8 mouse cellular contexts compared by ENCODE assay signal in the genomic region with DNA sequence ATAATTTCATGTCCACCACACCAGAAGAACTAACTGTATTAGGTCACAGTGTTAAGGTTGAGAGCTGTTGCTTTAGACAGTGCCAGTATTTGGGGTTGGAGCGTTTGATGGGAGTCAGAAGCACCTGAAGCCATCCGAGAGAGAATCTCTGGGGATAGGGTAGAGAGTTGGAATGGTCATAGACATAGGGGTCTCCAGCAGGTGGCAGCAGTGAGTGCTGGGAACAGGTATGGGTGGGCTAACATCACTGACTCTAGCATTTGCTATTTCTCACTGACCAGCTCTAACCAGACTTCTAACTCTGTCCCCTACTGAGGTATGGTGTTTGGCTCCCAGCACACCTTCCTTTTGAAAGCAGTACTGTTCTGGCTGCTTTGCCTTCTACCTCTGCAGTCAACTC.
DNase-seq lines count a peak whose midpoint lies in the region; ATAC-seq and TF ChIP-seq lines count a peak whose summit lies in the region.

No protein-coding gene starts in this region.

- dilution Hi-C loops in CH12.LX (cut with MboI; ENCODE audit: extremely low pct_ligation_motif_present, extremely low pct_unique_long_range_greater_than_20kb, low sequenced_read_pairs) = no loop called here

- no peaks in the 10 kb centered on the region for H3K36me3 ChIP-seq in hindbrain, postnatal 0 days (ENCODE audit: insufficient read depth, low read length)
- H3K36me3 ChIP-seq in hindbrain, embryonic 14.5 days (replicated peaks; ENCODE audit: control insufficient read depth, insufficient read depth) = no peaks in the 10 kb centered on the region
- H3K36me3 ChIP-seq in CH12.LX (replicated peaks in 1 of 2; ENCODE audit: control insufficient read depth in 1 of 2, insufficient read depth in 1 of 2, low read length in 1 of 2) = peaks cover 34 to 48% of the 10 kb centered on the region in 2 experiments
- H3K36me3 ChIP-seq in kidney, postnatal 0 days (ENCODE audit: insufficient read depth, low read length) = no peaks in the 10 kb centered on the region
- no peaks in the 10 kb centered on the region for H3K36me3 ChIP-seq in heart, embryonic 12.5 days

- H3K79me2 ChIP-seq in CH12.LX (replicated peaks; ENCODE audit: control insufficient read depth, extremely low read depth, insufficient read depth, poor library complexity, severe bottlenecking) = no peaks in the 10 kb centered on the region

- no peak for TF ChIP-seq EP300 in CH12.LX (IDR thresholded peaks at IDR 0.05; ENCODE audit: low read length)

- H3K4me2 ChIP-seq in hindbrain, postnatal 0 days (ENCODE audit: low read depth, low read length) = no peak overlapping the region
- no peak overlapping the region for H3K4me2 ChIP-seq in hindbrain, embryonic 14.5 days (replicated peaks)
- H3K4me2 ChIP-seq in CH12.LX (ENCODE audit: insufficient read depth, low read depth, poor library complexity, severe bottlenecking) = no peak overlapping the region
- no peak overlapping the region for H3K4me2 ChIP-seq in kidney, postnatal 0 days (ENCODE audit: low read length)
- H3K4me2 ChIP-seq in heart, embryonic 12.5 days = no peak overlapping the region

- H3K9ac ChIP-seq in hindbrain, postnatal 0 days (replicated peaks; ENCODE audit: low read length) = no peak overlapping the region
- no peak overlapping the region for H3K9ac ChIP-seq in hindbrain, embryonic 14.5 days
- H3K9ac ChIP-seq in CH12.LX (ENCODE audit: insufficient read depth, low read depth) = no peak overlapping the region
- no peak overlapping the region for H3K9ac ChIP-seq in kidney, postnatal 0 days (ENCODE audit: low read depth, low read length)
- no peak overlapping the region for H3K9ac ChIP-seq in heart, embryonic 12.5 days

- peak; percentile 67 for TF ChIP-seq RAD21 in CH12.LX (IDR thresholded peaks at IDR 0.05; ENCODE audit: low read depth, low read length)

- peak; percentile 51 for DNase-seq in hindbrain, postnatal 0 days (ENCODE audit: low spot score)
- no peak for DNase-seq in hindbrain, embryonic 14.5 days (ENCODE audit: low spot score)
- DNase-seq in CH12.LX (ENCODE audit: extremely low read depth) (peak; percentile 45), ZHBTc4 (ENCODE audit: low read depth, low spot score) (peak; percentile 54)
- DNase-seq in kidney, postnatal 0 days (ENCODE audit: low spot score) = peak; percentile 37
- DNase-seq in testis, postnatal 10 days (ENCODE audit: low spot score) = peak; percentile 77
- no peak for DNase-seq in gastrocnemius, adult 18-20 months (ENCODE audit: low spot score)

- no peaks in the 10 kb centered on the region for H3K27me3 ChIP-seq in hindbrain, postnatal 0 days (ENCODE audit: insufficient read depth, low read length)
- H3K27me3 ChIP-seq in hindbrain, embryonic 14.5 days (ENCODE audit: control insufficient read depth, insufficient read depth, low read length) = no peaks in the 10 kb centered on the region
- H3K27me3 ChIP-seq in CH12.LX (replicated peaks) = no peaks in the 10 kb centered on the region
- H3K27me3 ChIP-seq in kidney, postnatal 0 days (ENCODE audit: insufficient read depth, low read length) = no peaks in the 10 kb centered on the region
- H3K27me3 ChIP-seq in heart, embryonic 12.5 days (replicated peaks) = 0 out of 2 replicates have a peak, but pooled peaks cover 5% of the 10 kb centered on the region

- WGBS in hindbrain, postnatal 0 days = 59% methylated on average over 2 of the region's 2 CpGs
- 65% methylated on average over 2 of the region's 2 CpGs for WGBS in hindbrain, embryonic 14.5 days
- WGBS in kidney, postnatal 0 days = 45% methylated on average over 2 of the region's 2 CpGs
- WGBS in heart, embryonic 12.5 days = 51% methylated on average over 2 of the region's 2 CpGs

- in situ Hi-C loops in CH12.LX (cut with MboI; ENCODE audit: low pct_ligation_motif_present, low pct_unique_long_range_greater_than_20kb, low sequenced_read_pairs) = no loop called here

- no peaks in the 10 kb centered on the region for H3K9me3 ChIP-seq in hindbrain, postnatal 0 days (ENCODE audit: low read length)
- no peaks in the 10 kb centered on the region for H3K9me3 ChIP-seq in hindbrain, embryonic 14.5 days (ENCODE audit: control insufficient read depth, low read length)
- H3K9me3 ChIP-seq in CH12.LX (replicated peaks; ENCODE audit: low read length) = peaks cover 10% of the 10 kb centered on the region
- H3K9me3 ChIP-seq in kidney, postnatal 0 days (replicated peaks; ENCODE audit: low read length) = no peaks in the 10 kb centered on the region
- H3K9me3 ChIP-seq in heart, embryonic 12.5 days (replicated peaks) = 0 out of 2 replicates have a peak, but pooled peaks cover 8% of the 10 kb centered on the region

- no peaks in the 10 kb centered on the region for H3K4me1 ChIP-seq in hindbrain, postnatal 0 days (ENCODE audit: insufficient read depth, low read length)
- H3K4me1 ChIP-seq in hindbrain, embryonic 14.5 days (replicated peaks; ENCODE audit: control insufficient read depth, insufficient read depth, low read length) = no peaks in the 10 kb centered on the region
- peaks cover 25 to 28% of the 10 kb centered on the region in 2 experiments for H3K4me1 ChIP-seq in CH12.LX (ENCODE audit: control insufficient read depth in 1 of 2, insufficient read depth in 2 of 2)
- no peaks in the 10 kb centered on the region for H3K4me1 ChIP-seq in kidney, postnatal 0 days (replicated peaks; ENCODE audit: insufficient read depth, low read length)
- no peaks in the 10 kb centered on the region for H3K4me1 ChIP-seq in heart, embryonic 12.5 days (replicated peaks)

- H3K4me3 ChIP-seq in hindbrain, postnatal 0 days (ENCODE audit: low read length) = no peak overlapping the region
- H3K4me3 ChIP-seq in hindbrain, embryonic 14.5 days (replicated peaks; ENCODE audit: low read length) = no peak overlapping the region
- no peak overlapping the region for H3K4me3 ChIP-seq in CH12.LX (replicated peaks in 1 of 3; ENCODE audit: low read depth in 2 of 3, low read length in 2 of 3, poor library complexity in 1 of 3)
- no peak overlapping the region for H3K4me3 ChIP-seq in kidney, postnatal 0 days (replicated peaks; ENCODE audit: low read depth, low read length)
- no peak overlapping the region for H3K4me3 ChIP-seq in heart, embryonic 12.5 days

- peak; percentile 68 for TF ChIP-seq CTCF in hindbrain, postnatal 0 days (IDR thresholded peaks at IDR 0.05; ENCODE audit: low read depth)
- TF ChIP-seq CTCF in CH12.LX (conservative IDR thresholded peaks at IDR 0.05 in 1 of 2, IDR thresholded peaks at IDR 0.05 in 1 of 2; ENCODE audit: low read depth in 2 of 2, low read length in 2 of 2) = peak; percentile 72 to 80
- TF ChIP-seq CTCF in kidney, postnatal 0 days (IDR thresholded peaks at IDR 0.05; ENCODE audit: low read depth) = peak; percentile 73

- no peak for TF ChIP-seq POLR2A in CH12.LX (IDR thresholded peaks at IDR 0.05; ENCODE audit: low read depth, low read length)

- ATAC-seq in hindbrain, postnatal 0 days = no peak
- ATAC-seq in hindbrain, embryonic 14.5 days (ENCODE audit: low FRiP score) = no peak
- no peak; the same call in 1 of the 2 replicates for ATAC-seq in kidney, postnatal 0 days (replicated peaks; ENCODE audit: low FRiP score, low read depth)
- no peak for ATAC-seq in heart, embryonic 12.5 days (ENCODE audit: insufficient number of reproducible peaks, low FRiP score)

- H3K27ac ChIP-seq in hindbrain, postnatal 0 days = no peak overlapping the region
- H3K27ac ChIP-seq in hindbrain, embryonic 14.5 days = no peak overlapping the region
- no peak overlapping the region for H3K27ac ChIP-seq in CH12.LX (ENCODE audit: insufficient read depth, low read depth)
- H3K27ac ChIP-seq in kidney, postnatal 0 days = no peak overlapping the region
- no peak overlapping the region for H3K27ac ChIP-seq in heart, embryonic 12.5 days (ENCODE audit: poor library complexity, severe bottlenecking)

TF ChIP-seq in CH12.LX, 34 proteins besides CTCF, POLR2A, EP300 and RAD21:
- TF ChIP-seq SIN3A (IDR thresholded peaks at IDR 0.05; ENCODE audit: low read length) (no peak), SMC3 (IDR thresholded peaks at IDR 0.05; ENCODE audit: low read depth, low read length) (peak; percentile 87)
TF ChIP-seq in CH12.LX: peak in this region for 1.

Comparison
In these comparisons a context has a peak if more than half of its experiments do, and no peak if none do; other contexts are left out.
1. DNase-seq: peak in hindbrain, postnatal 0 days (single experiment), CH12.LX (single experiment), ZHBTc4 (single experiment), kidney, postnatal 0 days (single experiment) and testis, postnatal 10 days (single experiment); none in hindbrain, embryonic 14.5 days (single experiment) and gastrocnemius, adult 18-20 months (single experiment).
2. Peak in every context shown above with its lines, with median percentiles within 50 percentile points of each other: CTCF ChIP-seq.